Mouse (Mus musculus) stomach, postnatal 0 days (tissue): ENCODE measurements around the gene Vwc2.

Experiments used
- CTCF ChIP-seq: IDR thresholded peaks from 2 replicates; pipeline ENCODE4 v1.5.1; 2016; ENCODE audit warnings: antibody characterized with exemption, low read depth, mild to moderate bottlenecking, moderate library complexity
- EP300 ChIP-seq: optimal IDR thresholded peaks from 2 replicates; pipeline ENCODE3; 2016; ENCODE audit warnings: antibody characterized with exemption

DNA sequence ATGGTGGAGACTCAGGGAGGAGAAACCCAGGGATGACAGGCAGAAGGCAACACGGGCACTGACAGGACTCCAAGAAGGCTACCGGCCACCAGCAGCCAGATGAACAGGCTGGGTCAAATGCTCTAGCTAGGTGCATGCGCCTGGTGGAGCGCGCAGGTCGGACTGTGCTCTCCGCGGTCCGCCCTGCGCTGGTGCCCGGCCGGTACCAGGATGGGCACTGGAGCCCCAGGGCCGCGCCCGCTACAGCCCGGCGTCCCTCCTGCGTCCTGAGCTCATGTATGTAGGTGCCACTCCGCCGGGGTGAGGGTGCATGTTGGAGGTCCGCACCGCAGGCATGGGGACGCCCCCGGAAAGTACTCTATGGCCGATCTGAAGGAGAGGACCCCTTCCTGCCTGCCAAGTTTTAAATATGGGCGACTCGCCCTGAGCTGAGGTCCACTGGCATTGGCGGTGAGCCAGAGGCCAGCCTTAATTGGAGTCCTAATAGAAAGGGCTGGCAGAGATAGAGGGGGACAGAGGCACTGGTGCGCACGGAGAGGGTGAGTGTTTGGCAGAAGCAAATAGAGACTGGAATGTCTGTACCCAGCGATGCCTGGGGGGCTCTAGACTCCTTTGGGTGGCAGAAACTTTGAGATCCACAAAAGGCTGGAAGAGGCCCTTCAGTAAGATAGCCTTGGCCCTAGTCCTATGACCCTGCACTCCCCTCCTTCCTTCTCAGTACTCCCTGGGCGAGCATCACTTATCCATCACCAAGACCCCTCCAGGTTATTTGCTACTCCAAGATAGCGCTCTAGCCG lies 409 bp downstream of the Vwc2 start:
- TF ChIP-seq EP300: no peak
- no peak for TF ChIP-seq CTCF
